Mouse (Mus musculus): ENCODE results near the gene Tipin. TPM values are rescaled to one million over a fixed set of nuclear protein-coding genes. Genes with fewer than 3 reads are reported as not detected.
A peak's percentile ranks its signal among the peaks of the same experiment; 100 is the strongest.
"Not testable (repeated sequence)": the region's sequence is repeated elsewhere in the genome, so short reads cannot be mapped to it uniquely, and the experiment has no call there.

Tipin gene
- total RNA-seq, 4 experiments from 2014 or later: 10.8 to 14.9 (median 11.9) TPM

- no peak for DNase-seq (ENCODE audit: low spot score in 2 of 2)
Observed at GRCm38 (mm10) chr9:64271249-64271648, 10.1 kb upstream of the Tipin start.

GRCm38 (mm10) chr9:64272611-64273010, 8.8 kb upstream of the Tipin start:
- DNase-seq (ENCODE audit: low spot score in 2 of 2): peak; percentile 12 to 28

- DNase-seq (ENCODE audit: low spot score in 2 of 2): no peak
Observed at GRCm38 (mm10) chr9:64273757-64274156, 7.6 kb upstream of the Tipin start.

GRCm38 (mm10) chr9:64274291-64274690, 7.1 kb upstream of the Tipin start:
- DNase-seq (ENCODE audit: low spot score in 2 of 2): no peak

GRCm38 (mm10) chr9:64274919-64275318, 6.5 kb upstream of the Tipin start:
- no peak for DNase-seq (ENCODE audit: low spot score in 2 of 2)

GRCm38 (mm10) chr9:64277706-64278105, 3.7 kb upstream of the Tipin start:
- DNase-seq (ENCODE audit: low spot score in 2 of 2): peak; percentile 23 to 38

GRCm38 (mm10) chr9:64278665-64279310, 2.6 kb upstream of the Tipin start:
- no peak for DNase-seq (ENCODE audit: low spot score in 2 of 2)

- DNase-seq (ENCODE audit: low spot score in 2 of 2): no peak
Observed at GRCm38 (mm10) chr9:64281781-64282178, 399 bp downstream of the Tipin start.

- no peak for DNase-seq (ENCODE audit: low spot score in 2 of 2)
Observed at GRCm38 (mm10) chr9:64282404-64282987, 1.1 kb downstream of the Tipin start.

- DNase-seq (ENCODE audit: low spot score in 2 of 2): not testable (repeated sequence)
Observed at GRCm38 (mm10) chr9:64303086-64303485, 21.7 kb downstream of the Tipin start.

- no peak for DNase-seq (ENCODE audit: low spot score in 2 of 2)
Observed at GRCm38 (mm10) chr9:64306476-64307312, 25.3 kb downstream of the Tipin start.

- DNase-seq (ENCODE audit: low spot score in 2 of 2): no peak
Observed at GRCm38 (mm10) chr9:64310996-64311785, 29.8 kb downstream of the Tipin start.

GRCm38 (mm10) chr9:64312128-64312527, 30.7 kb downstream of the Tipin start:
- no peak for DNase-seq (ENCODE audit: low spot score in 2 of 2)

GRCm38 (mm10) chr9:64314696-64315095, 33.3 kb downstream of the Tipin start:
- no peak for DNase-seq (ENCODE audit: low spot score in 2 of 2)

GRCm38 (mm10) chr9:64316986-64317385, 35.6 kb downstream of the Tipin start:
- no peak for DNase-seq (ENCODE audit: low spot score in 2 of 2)

GRCm38 (mm10) chr9:64323976-64324375, 42.6 kb downstream of the Tipin start:
- DNase-seq (ENCODE audit: low spot score in 2 of 2): no peak

GRCm38 (mm10) chr9:64335825-64336224, 54.4 kb downstream of the Tipin start:
- no peak for DNase-seq (ENCODE audit: low spot score in 2 of 2)

GRCm38 (mm10) chr9:64339361-64339760, 58.0 kb downstream of the Tipin start:
- DNase-seq (ENCODE audit: low spot score in 2 of 2): no peak

GRCm38 (mm10) chr9:64340351-64341253, 59.2 kb downstream of the Tipin start:
- peak; percentile 40 to 61 for DNase-seq (ENCODE audit: low spot score in 2 of 2)

- DNase-seq (ENCODE audit: low spot score in 2 of 2): no peak
Observed at GRCm38 (mm10) chr9:64341254-64341566, 59.8 kb downstream of the Tipin start, which contains the start of gene Dis3l. TSS of gene Dis3l (minus strand) at chr9:64341288.

- no peak for DNase-seq (ENCODE audit: low spot score in 2 of 2)
Observed at GRCm38 (mm10) chr9:64341671-64342070, 60.3 kb downstream of the Tipin start.

Measured in gastrocnemius, adult 8-10 months (tissue).